Mouse (Mus musculus): Measurements from ENCODE around the gene Rufy1.

The Rufy1 gene

GRCm38 (mm10) chr11:50431134-50432068, 476 bp upstream of the Rufy1 start:
- peak; percentile 13 for DNase-seq (ENCODE audit: low read depth, low spot score)

- DNase-seq (ENCODE audit: low read depth, low spot score) = no peak
Observed at GRCm38 (mm10) chr11:50426056-50426455, 4.9 kb downstream of the Rufy1 start.

- DNase-seq (ENCODE audit: low read depth, low spot score) = peak; percentile 85
Observed at GRCm38 (mm10) chr11:50421934-50422780, 8.8 kb downstream of the Rufy1 start.

- DNase-seq (ENCODE audit: low read depth, low spot score) = no peak
Observed at GRCm38 (mm10) chr11:50421461-50421860, 9.5 kb downstream of the Rufy1 start.

- no peak for DNase-seq (ENCODE audit: low read depth, low spot score)
Observed at GRCm38 (mm10) chr11:50417856-50418255, 13.1 kb downstream of the Rufy1 start.

DNA sequence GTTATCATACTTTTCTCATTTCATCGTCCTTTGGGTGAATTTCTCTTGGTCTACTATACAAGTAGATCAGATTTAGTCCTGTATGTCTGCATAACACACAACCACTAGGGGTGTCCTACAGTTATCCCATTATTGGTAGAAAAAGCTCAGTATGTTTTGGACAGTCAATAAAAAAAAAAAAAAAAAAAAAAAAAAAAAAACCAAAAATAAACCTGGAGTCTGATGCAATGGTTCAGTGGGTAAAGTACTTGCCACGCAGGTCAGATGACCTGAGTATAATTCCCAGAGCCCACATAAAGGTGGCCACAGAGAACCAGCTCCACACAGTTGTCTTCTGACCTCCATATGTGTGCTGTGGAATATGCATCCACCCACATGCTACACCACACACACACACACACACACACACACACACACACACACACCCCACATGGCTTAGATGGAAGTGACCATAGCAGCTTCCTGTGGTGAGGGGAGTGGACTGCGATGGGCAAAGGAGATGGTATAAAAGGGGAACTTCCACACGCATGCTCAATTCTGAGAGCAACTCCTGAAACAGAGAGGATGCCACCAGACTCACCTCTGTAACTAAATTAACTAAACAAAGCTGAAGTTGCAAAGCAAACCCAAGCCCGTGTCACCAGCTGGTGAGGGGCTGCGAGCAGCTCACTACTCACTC, 15.2 kb downstream of the Rufy1 start:
- no peak for DNase-seq (ENCODE audit: low read depth, low spot score)

DNA sequence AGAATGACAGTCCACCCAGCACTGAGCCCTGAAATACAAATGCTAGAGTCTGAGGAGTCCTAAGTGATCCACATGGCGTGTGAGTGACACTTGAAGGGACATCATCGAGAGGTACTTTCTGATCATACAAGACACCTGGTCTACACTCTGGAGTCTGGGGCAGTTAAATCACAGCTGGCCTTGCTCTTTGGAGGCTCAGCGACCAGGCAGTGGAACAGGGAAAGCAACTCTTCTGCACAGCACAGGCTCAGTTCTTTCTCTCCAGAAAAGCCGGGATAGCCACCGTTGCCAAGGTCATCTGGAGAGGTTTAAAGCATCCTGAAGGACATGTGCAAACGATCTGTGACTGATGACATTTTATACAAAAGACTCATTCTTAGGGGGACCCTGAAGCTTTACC, 23.7 kb downstream of the Rufy1 start:
- no peak for DNase-seq (ENCODE audit: low read depth, low spot score)

DNA sequence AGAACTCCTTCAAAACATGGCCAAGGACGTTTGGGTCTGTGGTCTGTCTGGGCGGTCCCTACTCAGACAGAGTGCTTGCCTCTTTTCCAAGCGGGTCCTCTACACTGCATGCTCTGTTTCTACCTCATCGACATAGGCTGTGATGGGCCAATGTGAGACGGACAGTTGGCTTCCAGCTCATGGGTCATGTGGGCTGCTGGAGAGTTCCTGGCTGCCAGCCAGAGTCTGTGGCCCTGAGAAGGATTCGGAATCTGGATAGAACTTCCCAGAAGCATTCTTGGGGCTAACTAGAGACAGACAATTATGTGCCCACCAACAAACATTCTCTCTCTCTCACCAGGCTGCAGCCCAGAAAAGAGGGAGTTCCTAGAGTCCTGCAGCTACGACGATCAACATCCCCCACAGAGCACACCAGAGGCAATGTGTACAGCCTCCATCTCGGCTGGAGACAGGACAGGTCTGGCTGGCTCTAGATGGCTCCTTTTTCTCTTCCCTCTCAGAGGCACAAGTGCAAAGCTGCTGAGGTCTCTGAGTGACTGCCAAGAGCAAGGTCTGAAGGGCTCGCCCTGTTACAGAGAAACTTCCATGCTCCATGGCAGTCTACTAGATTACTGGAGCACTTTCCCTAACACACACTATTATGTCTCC, 27.4 kb downstream of the Rufy1 start:
- DNase-seq (ENCODE audit: low read depth, low spot score) = no peak

GRCm38 (mm10) chr11:50402481-50402880, 28.4 kb downstream of the Rufy1 start:
- no peak for DNase-seq (ENCODE audit: low read depth, low spot score)

- no peak for DNase-seq (ENCODE audit: low read depth, low spot score)
Observed at GRCm38 (mm10) chr11:50398803-50399202, 32.1 kb downstream of the Rufy1 start.

GRCm38 (mm10) chr11:50397316-50397715, 33.6 kb downstream of the Rufy1 start:
- no peak for DNase-seq (ENCODE audit: low read depth, low spot score)

- DNase-seq (ENCODE audit: low read depth, low spot score) = no peak
Observed at GRCm38 (mm10) chr11:50396766-50397307, 34.1 kb downstream of the Rufy1 start.

GRCm38 (mm10) chr11:50394731-50395130, 36.2 kb downstream of the Rufy1 start:
- no peak for DNase-seq (ENCODE audit: low read depth, low spot score)

- DNase-seq (ENCODE audit: low read depth, low spot score) = no peak
Observed at GRCm38 (mm10) chr11:50393306-50393705, 37.6 kb downstream of the Rufy1 start.

DNA sequence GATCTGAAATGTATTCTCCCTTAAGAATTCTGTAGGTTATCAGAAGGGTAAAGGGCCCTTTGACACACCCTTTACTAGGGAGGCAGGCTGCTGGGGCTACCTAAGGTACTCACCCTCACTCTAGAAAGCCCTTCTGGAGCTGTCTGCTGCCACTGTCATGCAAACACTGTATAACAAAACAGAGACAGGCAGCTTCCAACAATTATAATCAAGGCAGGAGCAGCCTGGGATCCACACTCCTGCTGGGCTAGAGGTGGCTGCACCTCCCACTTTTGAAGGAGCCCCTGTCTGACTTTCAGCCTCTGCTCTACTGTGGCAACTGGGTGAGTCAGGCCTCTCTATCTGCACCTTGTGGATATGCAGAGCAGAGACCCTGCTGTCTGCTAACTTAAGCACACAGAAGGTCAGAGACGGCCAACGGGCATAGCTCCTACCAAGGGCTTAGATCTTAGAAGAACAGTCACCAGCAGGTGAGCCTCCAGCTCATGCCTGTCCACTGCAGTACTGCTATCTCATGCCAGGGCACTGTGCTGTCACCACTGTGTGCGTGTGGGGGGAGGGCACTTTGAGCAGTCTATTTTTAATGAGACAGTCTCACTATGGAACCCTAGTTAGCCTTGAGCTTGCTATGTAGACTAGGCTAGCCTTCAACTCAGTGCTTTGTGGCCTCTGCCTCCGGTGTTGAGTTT, 39.5 kb downstream of the Rufy1 start:
- DNase-seq (ENCODE audit: low read depth, low spot score) = no peak

- DNase-seq (ENCODE audit: low read depth, low spot score) = no peak
Observed at GRCm38 (mm10) chr11:50389616-50390015, 41.3 kb downstream of the Rufy1 start.

GRCm38 (mm10) chr11:50389011-50389410, 41.9 kb downstream of the Rufy1 start:
- DNase-seq (ENCODE audit: low read depth, low spot score) = no peak

DNA sequence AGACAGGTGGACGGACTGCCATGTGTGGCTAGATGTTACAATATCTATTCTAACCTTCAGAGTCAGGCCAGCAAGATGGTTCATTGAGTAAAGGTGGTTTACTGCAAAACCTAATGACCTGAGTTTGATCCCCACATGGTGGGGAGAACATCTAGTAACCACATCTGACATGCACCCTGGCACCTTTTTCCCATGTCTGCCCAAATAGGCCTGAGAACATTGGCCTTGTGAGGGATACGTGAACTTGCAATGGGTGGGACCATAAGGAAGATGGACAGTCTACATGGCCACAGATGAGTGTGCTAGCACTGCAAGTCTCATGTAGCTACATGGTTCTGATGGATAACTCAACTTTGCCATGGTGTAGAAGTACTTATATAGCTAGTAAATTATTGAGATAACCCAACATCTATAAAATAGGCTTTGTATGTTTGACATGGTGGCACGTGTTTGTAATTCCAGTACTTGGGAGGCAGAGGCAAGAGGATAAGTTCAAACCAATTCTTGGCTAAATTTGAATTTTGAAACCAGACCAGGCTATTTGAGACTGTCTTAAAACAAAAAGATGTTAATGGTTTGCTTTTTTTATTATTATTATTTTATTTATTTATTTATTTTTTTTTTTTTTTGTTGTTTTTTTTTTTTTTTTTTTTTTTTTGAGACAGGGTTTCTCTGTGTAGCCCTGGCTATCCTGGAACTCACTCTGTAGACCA, 42.6 kb downstream of the Rufy1 start:
- DNase-seq (ENCODE audit: low read depth, low spot score) = no peak

- DNase-seq (ENCODE audit: low read depth, low spot score) = no peak
Observed at GRCm38 (mm10) chr11:50387697-50388096, 43.2 kb downstream of the Rufy1 start.

GRCm38 (mm10) chr11:50387167-50387679, 43.7 kb downstream of the Rufy1 start:
- no peak for DNase-seq (ENCODE audit: low read depth, low spot score)
